Mouse (Mus musculus) liver, embryonic 16.5 days (tissue): Measurements from ENCODE around the gene Apbb1ip. TPM values are rescaled to one million over a fixed set of nuclear protein-coding genes. Genes with fewer than 3 reads are reported as not detected.

Source experiments
- polyA plus RNA-seq: library from polyadenylated mRNA; unstranded; fragments of >200 nt; fragmentation: Nextera tagmentation; extraction: Ambion mirVana; gene quantifications from 2 replicates; pipeline ENCODE4 v1.2.1, GENCODE M21; 2015

The Apbb1ip gene
- polyA plus RNA-seq, 1 experiment from 2014 or later = 9.4 TPM

Other genes with a start within 250 kb of the Apbb1ip start
- not detected in 2 replicates for gene Gad2, start 151.9 kb upstream of the Apbb1ip start, polyA plus RNA-seq
- 10.1 and 10.6 TPM in 2 replicates for gene Pdss1, start 121.4 kb downstream of the Apbb1ip start, polyA plus RNA-seq